Comparison of ENCODE assay signal across 8 mouse cellular contexts in genomic region chr9:78175277-78176200, GRCm38 (mm10). TPM values are rescaled to one million over a fixed set of nuclear protein-coding genes. Genes with fewer than 3 reads are reported as not detected.
DNase-seq lines count a peak whose midpoint lies in the region; ATAC-seq and TF ChIP-seq lines count a peak whose summit lies in the region.

No protein-coding gene starts in this region.

- peak; percentile 88 for DNase-seq in c-Kit-positive CD71-negative TER-119-negative erythroid progenitor cells, embryonic 14.5 days (ENCODE audit: low read depth)
- DNase-seq in forebrain, embryonic 10.5 days (ENCODE audit: extremely low spot score, low spot score): peak; percentile 92
- DNase-seq in kidney, postnatal 25 days: peak; percentile 99 to 100
- peak; percentile 88 to 92 (median 90) for DNase-seq in liver, embryonic 14.5 days (ENCODE audit: low read depth in 3 of 3, low spot score in 3 of 3)
- DNase-seq in neural tube, embryonic 11.5 days (ENCODE audit: low spot score): peak; percentile 94
- peak; percentile 96 for DNase-seq in stomach, postnatal 0 days (ENCODE audit: low spot score)

- H3K27ac ChIP-seq in forebrain, embryonic 10.5 days: peak overlapping the region; percentile 93
- H3K27ac ChIP-seq in heart, embryonic 15.5 days: peak overlapping the region; percentile 99
- H3K27ac ChIP-seq in liver, embryonic 14.5 days: peak overlapping the region; percentile 97
- peak overlapping the region; percentile 96 for H3K27ac ChIP-seq in neural tube, embryonic 11.5 days (ENCODE audit: low read depth, low read length)
- H3K27ac ChIP-seq in stomach, postnatal 0 days (replicated peaks): peak overlapping the region; percentile 97

- under 1% methylated on average over 55 of the region's 58 CpGs for WGBS in forebrain, embryonic 10.5 days
- WGBS in heart, embryonic 15.5 days: under 1% methylated on average over 50 of the region's 58 CpGs
- WGBS in liver, embryonic 14.5 days (ENCODE audit: insufficient replicate concordance): under 1% methylated on average over 48 of the region's 58 CpGs
- WGBS in neural tube, embryonic 11.5 days: under 1% methylated on average over 48 of the region's 58 CpGs
- under 1% methylated on average over 49 of the region's 58 CpGs for WGBS in stomach, postnatal 0 days

- H3K9ac ChIP-seq in heart, embryonic 15.5 days: peak overlapping the region; percentile 80
- H3K9ac ChIP-seq in liver, embryonic 14.5 days (replicated peaks): peak overlapping the region; percentile 94
- H3K9ac ChIP-seq in neural tube, embryonic 11.5 days (ENCODE audit: low read length): peak overlapping the region; percentile 86
- H3K9ac ChIP-seq in stomach, postnatal 0 days (ENCODE audit: low read length): peak overlapping the region; percentile 79

- no peak for TF ChIP-seq CTCF in liver, embryonic 14.5 days (IDR thresholded peaks at IDR 0.05; ENCODE audit: low read depth)
- TF ChIP-seq CTCF in stomach, postnatal 0 days (IDR thresholded peaks at IDR 0.05; ENCODE audit: low read depth): no peak

- H3K36me3 ChIP-seq in forebrain, embryonic 10.5 days (replicated peaks): no peaks in the 10 kb centered on the region
- H3K36me3 ChIP-seq in heart, embryonic 15.5 days: no peaks in the 10 kb centered on the region
- no peaks in the 10 kb centered on the region for H3K36me3 ChIP-seq in liver, embryonic 14.5 days (replicated peaks; ENCODE audit: control insufficient read depth, insufficient read depth, low read depth)
- no peaks in the 10 kb centered on the region for H3K36me3 ChIP-seq in neural tube, embryonic 11.5 days (ENCODE audit: control insufficient read depth, insufficient read depth, low read length)
- no peaks in the 10 kb centered on the region for H3K36me3 ChIP-seq in stomach, postnatal 0 days (ENCODE audit: control insufficient read depth, insufficient read depth, low read length)

- no peaks in the 10 kb centered on the region for H3K9me3 ChIP-seq in forebrain, embryonic 10.5 days
- H3K9me3 ChIP-seq in heart, embryonic 15.5 days (replicated peaks): no peaks in the 10 kb centered on the region
- no peaks in the 10 kb centered on the region for H3K9me3 ChIP-seq in liver, embryonic 14.5 days (ENCODE audit: control insufficient read depth, low read length)
- no peaks in the 10 kb centered on the region for H3K9me3 ChIP-seq in neural tube, embryonic 11.5 days (ENCODE audit: control insufficient read depth, low read length)
- H3K9me3 ChIP-seq in stomach, postnatal 0 days (ENCODE audit: control insufficient read depth, low read length): no peaks in the 10 kb centered on the region

- H3K4me2 ChIP-seq in heart, embryonic 15.5 days: peak overlapping the region; percentile 59
- peak overlapping the region; percentile 89 for H3K4me2 ChIP-seq in liver, embryonic 14.5 days (ENCODE audit: low read depth)
- peak overlapping the region; percentile 54 for H3K4me2 ChIP-seq in neural tube, embryonic 11.5 days (ENCODE audit: low read depth)
- H3K4me2 ChIP-seq in stomach, postnatal 0 days (replicated peaks; ENCODE audit: low read depth): peak overlapping the region; percentile 55

- H3K4me3 ChIP-seq in forebrain, embryonic 10.5 days: peak overlapping the region; percentile 62
- peak overlapping the region; percentile 84 for H3K4me3 ChIP-seq in heart, embryonic 15.5 days
- H3K4me3 ChIP-seq in liver, embryonic 14.5 days (ENCODE audit: insufficient read depth in 1 of 2, low read depth in 2 of 2, low read length in 2 of 2): peak overlapping the region; percentile 68 to 88
- H3K4me3 ChIP-seq in neural tube, embryonic 11.5 days (ENCODE audit: low read depth, low read length): peak overlapping the region; percentile 57
- peak overlapping the region; percentile 54 for H3K4me3 ChIP-seq in stomach, postnatal 0 days (ENCODE audit: low read depth, low read length)

- TF ChIP-seq EP300 in liver, embryonic 14.5 days (IDR thresholded peaks at IDR 0.05; ENCODE audit: low read depth): peak; percentile 50
- TF ChIP-seq EP300 in stomach, postnatal 0 days (optimal IDR thresholded peaks at IDR 0.05): no peak

- no peaks in the 10 kb centered on the region for H3K27me3 ChIP-seq in forebrain, embryonic 10.5 days (ENCODE audit: poor library complexity, severe bottlenecking)
- no peaks in the 10 kb centered on the region for H3K27me3 ChIP-seq in heart, embryonic 15.5 days
- H3K27me3 ChIP-seq in liver, embryonic 14.5 days (ENCODE audit: control insufficient read depth, insufficient read depth, low read length): no peaks in the 10 kb centered on the region
- no peaks in the 10 kb centered on the region for H3K27me3 ChIP-seq in neural tube, embryonic 11.5 days (ENCODE audit: control insufficient read depth, insufficient read depth, low read length)
- no peaks in the 10 kb centered on the region for H3K27me3 ChIP-seq in stomach, postnatal 0 days (ENCODE audit: control insufficient read depth, insufficient read depth, low read length)

- peaks cover 7% of the 10 kb centered on the region for H3K4me1 ChIP-seq in forebrain, embryonic 10.5 days
- no peaks in the 10 kb centered on the region; the same call in none of the 2 replicates for H3K4me1 ChIP-seq in heart, embryonic 15.5 days (replicated peaks)
- peaks cover 9 to 10% of the 10 kb centered on the region in 2 experiments; a peak in 3 of 4 replicates for H3K4me1 ChIP-seq in liver, embryonic 14.5 days (replicated peaks; ENCODE audit: control insufficient read depth in 2 of 2, insufficient read depth in 2 of 2, low read length in 1 of 2)
- H3K4me1 ChIP-seq in neural tube, embryonic 11.5 days (ENCODE audit: control insufficient read depth, insufficient read depth, low read length): no peaks in the 10 kb centered on the region
- H3K4me1 ChIP-seq in stomach, postnatal 0 days (replicated peaks; ENCODE audit: control insufficient read depth, insufficient read depth): no peaks in the 10 kb centered on the region

- peak; percentile 82 for ATAC-seq in CD4-positive, CD25-positive, alpha-beta regulatory T cell, adult 4 months
- peak; percentile 97 for ATAC-seq in heart, embryonic 15.5 days (replicated peaks; ENCODE audit: insufficient number of reproducible peaks, insufficient read depth, low FRiP score, low read depth)
- peak; percentile 98 for ATAC-seq in liver, embryonic 14.5 days (ENCODE audit: insufficient read depth)
- peak; percentile 98 for ATAC-seq in neural tube, embryonic 11.5 days (ENCODE audit: insufficient read depth, low FRiP score, low TSS enrichment)
- ATAC-seq in stomach, postnatal 0 days (ENCODE audit: low FRiP score, low TSS enrichment): peak; percentile 95

RNA-seq across cellular contexts. Expression of gene Gsta4, which starts 7.0 kb away (rescaled TPM):
- polyA plus RNA-seq in CD4-positive, CD25-positive, alpha-beta regulatory T cell, adult 4 months (2017; shearing (Covaris generic)): 10 to 100 TPM; 64.6 to 66.5 TPM
- 103 and 112 TPM in 2 replicates for polyA plus RNA-seq in forebrain, embryonic 10.5 days (2016; fragmentation: Nextera tagmentation; extraction: Ambion mirVana)
- 67.4 and 72.1 TPM in 2 replicates for polyA plus RNA-seq in heart, embryonic 15.5 days (2015; fragmentation: Nextera tagmentation; extraction: Ambion mirVana)
- polyA plus RNA-seq in liver, embryonic 14.5 days (2012; rRNA removed): 11.7 and 17.2 TPM in 2 replicates
- 30.6 and 33.0 TPM in 2 replicates for polyA plus RNA-seq in liver, embryonic 14.5 days (2014; fragmentation: Nextera tagmentation; extraction: Ambion mirVana)
- polyA plus RNA-seq in neural tube, embryonic 11.5 days (2014; fragmentation: Nextera tagmentation; extraction: Ambion mirVana): 54.3 and 72.3 TPM in 2 replicates
- 1,515 and 1,656 TPM in 2 replicates for polyA plus RNA-seq in stomach, postnatal 0 days (2015; fragmentation: Nextera tagmentation; extraction: Ambion mirVana)

RNA-seq across cellular contexts. Expression of gene Gsta1, which starts 54.9 kb away (rescaled TPM):
- polyA plus RNA-seq in CD4-positive, CD25-positive, alpha-beta regulatory T cell, adult 4 months (2017; shearing (Covaris generic)): not detected
- not detected in 2 replicates for polyA plus RNA-seq in forebrain, embryonic 10.5 days (2016; fragmentation: Nextera tagmentation; extraction: Ambion mirVana)
- polyA plus RNA-seq in heart, embryonic 15.5 days (2015; fragmentation: Nextera tagmentation; extraction: Ambion mirVana): not detected in 2 replicates
- polyA plus RNA-seq in liver, embryonic 14.5 days (2012; rRNA removed): 0.06 TPM in 1 of 2 replicates, not detected in the other
- 0.24 TPM in 1 of 2 replicates, not detected in the other for polyA plus RNA-seq in liver, embryonic 14.5 days (2014; fragmentation: Nextera tagmentation; extraction: Ambion mirVana)
- polyA plus RNA-seq in neural tube, embryonic 11.5 days (2014; fragmentation: Nextera tagmentation; extraction: Ambion mirVana): not detected in 2 replicates
- polyA plus RNA-seq in stomach, postnatal 0 days (2015; fragmentation: Nextera tagmentation; extraction: Ambion mirVana): 1,326 and 1,348 TPM in 2 replicates

Comparison
In these comparisons a context has a peak if more than half of its experiments do, and no peak if none do; other contexts are left out.
1. Peak in every context shown above with its lines: DNase-seq, ATAC-seq, H3K4me3 ChIP-seq and H3K27ac ChIP-seq.
2. RNA of gene Gsta4, which starts 7.0 kb away (polyA plus RNA-seq): 1,515 to 1,656 TPM in stomach, postnatal 0 days; 103 to 112 TPM in forebrain, embryonic 10.5 days, 67.4 to 72.1 TPM in heart, embryonic 15.5 days, 64.6 to 66.5 TPM in CD4-positive, CD25-positive, alpha-beta regulatory T cell, adult 4 months, 54.3 to 72.3 TPM in neural tube, embryonic 11.5 days and 11.7 to 33.0 TPM in liver, embryonic 14.5 days; every median in the first group is over 10 times any median in the second.
3. RNA of gene Gsta1, which starts 54.9 kb away (polyA plus RNA-seq): 1,326 to 1,348 TPM in stomach, postnatal 0 days; 0.06 to 0.24 TPM in liver, embryonic 14.5 days, not detected in CD4-positive, CD25-positive, alpha-beta regulatory T cell, adult 4 months, not detected in forebrain, embryonic 10.5 days, not detected in heart, embryonic 15.5 days and not detected in neural tube, embryonic 11.5 days; every median in the first group is over 1,000 times any median in the second.